Mouse (Mus musculus) MEL (cell line): ENCODE results near the gene Htr3b. TPM values are rescaled to one million over a fixed set of nuclear protein-coding genes. Genes with fewer than 3 reads are reported as not detected.

Experiments
- DNase-seq: peaks from one replicate; pipeline ENCODE4 v3.0.0; 2011; ENCODE audit warnings: low read depth, low spot score
- H3K27ac ChIP-seq: 2 replicates; pipeline ENCODE4 v1.5.1; 2012; ENCODE audit warnings: low read depth, mild to moderate bottlenecking, control low read depth, low read length, moderate library complexity; ENCODE audit not compliant: control insufficient read depth
- H3K27me3 ChIP-seq, 2 experiments: fragments of 150-350 bp in 1 of 2; sonication (generic) in 1 of 2; 2 replicates each; pipeline ENCODE4 v1.6.1; 2012; ENCODE audit warnings: low read length in 2 of 2, mild to moderate bottlenecking in 2 of 2, improper control_type of control experiment in 1 of 2, moderate library complexity in 1 of 2; ENCODE audit not compliant: insufficient read depth in 2 of 2, control insufficient read depth in 1 of 2
- H3K36me3 ChIP-seq, 2 experiments: 2 replicates each; pipeline ENCODE4 v1.6.1; 2012 to 2014; ENCODE audit warnings: low read length in 2 of 2, improper control_type of control experiment in 1 of 2, inconsistent platforms in 1 of 2, mild to moderate bottlenecking in 1 of 2; ENCODE audit not compliant: insufficient read depth in 2 of 2, control insufficient read depth in 1 of 2
- H3K4me1 ChIP-seq, 2 experiments: fragments of 150-350 bp in 1 of 2; sonication (generic) in 1 of 2; 2 replicates each; pipeline ENCODE4 v1.6.1; 2012; ENCODE audit warnings: low read length in 2 of 2, improper control_type of control experiment in 1 of 2, mild to moderate bottlenecking in 1 of 2; ENCODE audit not compliant: insufficient read depth in 2 of 2, control insufficient read depth in 1 of 2
- H3K4me3 ChIP-seq, 2 experiments: fragments of 150-350 bp in 1 of 2; sonication (generic) in 1 of 2; 2 replicates each; pipeline ENCODE4 v1.5.1; 2012; ENCODE audit warnings: low read depth in 2 of 2, low read length in 2 of 2, mild to moderate bottlenecking in 2 of 2, moderate library complexity in 2 of 2, control low read depth in 1 of 2, improper control_type of control experiment in 1 of 2; ENCODE audit not compliant: control insufficient read depth in 1 of 2, insufficient read depth in 1 of 2
- H3K79me2 ChIP-seq: 2 replicates; pipeline ENCODE4 v1.6.1; 2012; ENCODE audit warnings: mild to moderate bottlenecking, low read length, moderate library complexity; ENCODE audit not compliant: control insufficient read depth, poor library complexity, insufficient read depth
- H3K9ac ChIP-seq: 2 replicates; pipeline ENCODE4 v1.6.1; 2012; ENCODE audit warnings: low read depth, mild to moderate bottlenecking, control low read depth, low read length, moderate library complexity; ENCODE audit not compliant: control insufficient read depth, poor library complexity, severe bottlenecking
- H3K9me3 ChIP-seq: fragments of 150-350 bp; sonication (generic); replicated peaks from 2 replicates; pipeline ENCODE4 v1.6.1; 2012; ENCODE audit warnings: mild to moderate bottlenecking, low read length, improper control_type of control experiment, moderate library complexity; ENCODE audit not compliant: insufficient read depth
- CHD1 ChIP-seq: IDR thresholded peaks from 2 replicates; pipeline ENCODE4 v1.6.1; 2012; ENCODE audit warnings: low read depth, mild to moderate bottlenecking, inconsistent platforms, low read length, improper control_type of control experiment
- CHD2 ChIP-seq: IDR thresholded peaks from 2 replicates; pipeline ENCODE4 v1.6.1; 2011; ENCODE audit warnings: low read length, improper control_type of control experiment
- CTCF ChIP-seq, 3 experiments: IDR thresholded peaks in 2 of 3; conservative IDR thresholded peaks in 1 of 3; 2 replicates each; pipeline ENCODE4 v1.5.1; 2011 to 2012; ENCODE audit warnings: low read length in 3 of 3, low read depth in 2 of 3, mild to moderate bottlenecking in 2 of 3, improper control_type of control experiment in 1 of 3, inconsistent platforms in 1 of 3, mixed read lengths in 1 of 3, moderate library complexity in 1 of 3; ENCODE audit not compliant: control insufficient read depth in 1 of 3, insufficient read depth in 1 of 3, poor library complexity in 1 of 3, severe bottlenecking in 1 of 3
- E2F4 ChIP-seq: IDR thresholded peaks from 2 replicates; pipeline ENCODE4 v1.6.1; 2011; ENCODE audit warnings: low read depth, low read length, improper control_type of control experiment, borderline replicate concordance
- ELF1 ChIP-seq: IDR thresholded peaks from 2 replicates; pipeline ENCODE4 v1.6.1; 2014; ENCODE audit warnings: low read depth, mild to moderate bottlenecking, inconsistent platforms, low read length, improper control_type of control experiment, moderate library complexity
- EP300 ChIP-seq, 2 experiments: IDR thresholded peaks; 2 replicates each; pipeline ENCODE4 v1.6.1; 2011; ENCODE audit warnings: improper control_type of control experiment in 2 of 2, low read length in 2 of 2, low read depth in 1 of 2, mild to moderate bottlenecking in 1 of 2
- HCFC1 ChIP-seq: IDR thresholded peaks from 2 replicates; pipeline ENCODE4 v1.6.1; 2012; ENCODE audit warnings: low read depth, mild to moderate bottlenecking, inconsistent platforms, low read length, improper control_type of control experiment, moderate library complexity
- KAT2A ChIP-seq: conservative IDR thresholded peaks from 2 replicates; pipeline ENCODE4 v1.6.1; 2012; ENCODE audit warnings: low read depth, low read length, improper control_type of control experiment, inconsistent platforms
- MAZ ChIP-seq: IDR thresholded peaks from 2 replicates; pipeline ENCODE4 v1.6.1; 2012; ENCODE audit warnings: low read depth, mild to moderate bottlenecking, inconsistent platforms, low read length, improper control_type of control experiment
- MEF2A ChIP-seq: IDR thresholded peaks from 2 replicates; pipeline ENCODE4 v1.6.1; 2014; ENCODE audit warnings: low read depth, mild to moderate bottlenecking, inconsistent platforms, low read length, improper control_type of control experiment; ENCODE audit not compliant: poor library complexity, insufficient replicate concordance, severe bottlenecking; ENCODE audit errors: extremely low read depth
- MYB ChIP-seq: IDR thresholded peaks from 2 replicates; pipeline ENCODE4 v1.6.1; 2011; ENCODE audit warnings: mild to moderate bottlenecking, low read depth, low read length, improper control_type of control experiment
- NELFE ChIP-seq: IDR thresholded peaks from 2 replicates; pipeline ENCODE4 v1.6.1; 2011; ENCODE audit warnings: low read depth, low read length, improper control_type of control experiment
- POLR2A ChIP-seq, 2 experiments: IDR thresholded peaks; 2 replicates each; pipeline ENCODE4 v1.6.1; 2011 to 2012; ENCODE audit warnings: low read length in 2 of 2, mild to moderate bottlenecking in 2 of 2, control low read depth in 1 of 2, improper control_type of control experiment in 1 of 2, low read depth in 1 of 2, moderate library complexity in 1 of 2; ENCODE audit not compliant: control insufficient read depth in 1 of 2, insufficient read depth in 1 of 2, poor library complexity in 1 of 2
- POLR2AphosphoS2 ChIP-seq: IDR thresholded peaks from 2 replicates; pipeline ENCODE4 v1.6.1; 2011; ENCODE audit warnings: low read length, improper control_type of control experiment
- RAD21 ChIP-seq: IDR thresholded peaks from 2 replicates; pipeline ENCODE4 v1.6.1; 2011; ENCODE audit warnings: mild to moderate bottlenecking, low read depth, low read length, improper control_type of control experiment
- SMC3 ChIP-seq: IDR thresholded peaks from 2 replicates; pipeline ENCODE4 v1.6.1; 2011; ENCODE audit warnings: low read depth, low read length, improper control_type of control experiment
- TBP ChIP-seq: IDR thresholded peaks from 2 replicates; pipeline ENCODE4 v1.8.0; 2011; ENCODE audit warnings: low read depth, low read length, improper control_type of control experiment
- USF2 ChIP-seq, 2 experiments: IDR thresholded peaks; 2 replicates each; pipeline ENCODE4 v1.6.1; 2011 to 2012; ENCODE audit warnings: improper control_type of control experiment in 2 of 2, low read length in 2 of 2, borderline replicate concordance in 1 of 2, inconsistent platforms in 1 of 2, low read depth in 1 of 2, mild to moderate bottlenecking in 1 of 2; ENCODE audit not compliant: insufficient read depth in 1 of 2
- ZC3H11A ChIP-seq: IDR thresholded peaks from 2 replicates; pipeline ENCODE4 v1.6.1; 2012; ENCODE audit warnings: low read depth, mild to moderate bottlenecking, inconsistent platforms, low read length, improper control_type of control experiment
- ZKSCAN1 ChIP-seq: IDR thresholded peaks from 2 replicates; pipeline ENCODE4 v1.6.1; 2012; ENCODE audit warnings: low read depth, mild to moderate bottlenecking, inconsistent platforms, low read length, improper control_type of control experiment, moderate library complexity
- polyA plus RNA-seq, 2 experiments: library from polyadenylated mRNA; stranded (reverse) in 1 of 2; unstranded in 1 of 2; fragments of >175 nt in 1 of 2; fragments of >200 nt in 1 of 2; gene quantifications; 2 replicates each; pipeline versions ENCODE4 v1.2.1 to v1.2.4; 2012; ENCODE audit warnings: low replicate concordance in 2 of 2, low read depth in 1 of 2; ENCODE audit not compliant: insufficient read length in 2 of 2, insufficient read depth in 1 of 2, missing spikeins in 1 of 2
- total RNA-seq: library from RNA; depleted of rRNA; stranded (reverse); fragments of 300-350 nt; gene quantifications from 2 replicates; pipeline ENCODE4 v1.2.3, GENCODE M21; 2012; rRNA removed

Htr3b gene
- total and polyA plus RNA-seq, 3 experiments, result not detected

DNA sequence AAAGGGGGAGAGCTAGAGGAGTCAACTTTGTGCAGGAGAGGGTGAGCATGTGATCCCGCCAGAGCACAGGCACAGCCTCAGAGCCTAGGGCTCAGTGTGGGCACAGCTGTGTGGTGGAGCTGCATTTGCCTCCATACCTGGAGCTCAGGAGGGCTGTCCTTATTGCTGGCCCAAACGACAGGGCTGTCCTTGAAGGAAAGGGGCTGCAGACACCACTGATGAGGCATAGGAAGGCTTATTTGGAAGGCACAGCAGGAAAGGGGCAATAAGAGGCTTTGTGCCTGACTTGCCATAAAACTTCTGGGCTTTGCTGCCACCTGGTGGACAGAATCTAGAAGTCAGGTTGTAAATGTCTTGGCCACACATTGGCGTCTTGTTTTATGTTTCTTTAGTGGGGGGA, 70.8 kb downstream of the Htr3b start:
- H3K4me1 ChIP-seq, result no peaks in the 10 kb centered on the region
- no peak overlapping the region for H3K4me3 ChIP-seq
- no peak overlapping the region for H3K27ac ChIP-seq
- H3K9me3 ChIP-seq, result no peaks in the 10 kb centered on the region
- DNase-seq, result peak; percentile 81
- H3K27me3 ChIP-seq, result peaks cover 0 to 1% of the 10 kb centered on the region in 2 experiments; a peak in 1 of 4 replicates
- no peaks in the 10 kb centered on the region for H3K36me3 ChIP-seq
- TF ChIP-seq HCFC1, result no peak
- TF ChIP-seq CHD1, result no peak
- TF ChIP-seq CTCF (IDR thresholded peaks at IDR 0.05 in 2 of 3, conservative IDR thresholded peaks at IDR 0.05 in 1 of 3; ENCODE audit: control insufficient read depth in 1 of 3, insufficient read depth in 1 of 3, low read depth in 2 of 3, low read length in 3 of 3, poor library complexity in 1 of 3, severe bottlenecking in 1 of 3), result peak; percentile 64 to 76 (median 72)
- TF ChIP-seq POLR2AphosphoS2, result no peak
- TF ChIP-seq RAD21, result peak; percentile 78
- no peak for TF ChIP-seq MYB
- no peak for TF ChIP-seq MAZ
- peak; percentile 89 for TF ChIP-seq SMC3
- no peak for TF ChIP-seq ZKSCAN1
- no peak for TF ChIP-seq NELFE
- TF ChIP-seq ZC3H11A, result peak; percentile 75
- TF ChIP-seq EP300 (IDR thresholded peaks at IDR 0.05; ENCODE audit: low read depth in 1 of 2, low read length in 2 of 2), result no peak
- TF ChIP-seq POLR2A (IDR thresholded peaks at IDR 0.05; ENCODE audit: control insufficient read depth in 1 of 2, insufficient read depth in 1 of 2, low read depth in 1 of 2, low read length in 2 of 2, poor library complexity in 1 of 2), result no peak
- TF ChIP-seq KAT2A, result no peak
- TF ChIP-seq E2F4, result no peak
- TF ChIP-seq CHD2, result no peak
- no peak for TF ChIP-seq TBP
- no peaks in the 10 kb centered on the region for H3K79me2 ChIP-seq
- H3K9ac ChIP-seq, result no peak overlapping the region

DNA sequence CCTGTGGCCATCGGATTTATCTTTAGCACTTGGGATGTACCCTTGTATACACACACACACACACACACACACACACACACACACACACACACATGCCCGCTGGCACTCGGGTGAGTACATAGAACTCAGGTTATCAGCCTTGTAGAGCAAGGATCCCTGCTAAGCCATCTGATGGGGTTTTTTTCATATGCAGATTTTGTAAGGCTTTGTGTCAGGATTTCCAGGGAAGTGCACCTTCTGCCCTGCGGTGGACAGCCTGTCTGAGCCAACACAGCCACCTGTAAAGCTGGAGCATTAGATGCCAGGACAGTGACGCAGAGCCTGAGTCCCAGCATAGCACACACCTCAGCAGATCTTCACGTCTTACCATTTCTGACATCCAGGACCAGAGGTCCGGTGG, 75.7 kb downstream of the Htr3b start:
- H3K9ac ChIP-seq, result no peak overlapping the region
- no peaks in the 10 kb centered on the region for H3K4me1 ChIP-seq
- no peaks in the 10 kb centered on the region for H3K36me3 ChIP-seq
- H3K27ac ChIP-seq, result no peak overlapping the region
- no peak for DNase-seq
- TF ChIP-seq TBP (no peak), USF2 (IDR thresholded peaks at IDR 0.05; ENCODE audit: borderline replicate concordance in 1 of 2, insufficient read depth in 1 of 2, low read depth in 1 of 2, low read length in 2 of 2) (no peak), E2F4 (no peak), ELF1 (no peak), MEF2A (no peak), MAZ (no peak)
- TF ChIP-seq, all 39 proteins: peak for 0
- Histone ChIP-seq H3K79me2 (no peaks in the 10 kb centered on the region), H3K4me3 (no peak overlapping the region), H3K27me3 (peaks cover 0 to 3% of the 10 kb centered on the region in 2 experiments; a peak in 1 of 4 replicates), H3K9me3 (no peaks in the 10 kb centered on the region)

Other genes with a start within 250 kb of the Htr3b start
- gene Zbtb16, start 128.8 kb downstream of the Htr3b start, total RNA-seq, result 0.04 and 0.07 TPM in 2 replicates
- gene Zbtb16, start 128.8 kb downstream of the Htr3b start, polyA plus RNA-seq, result under 1 TPM in 1 of 2 experiments, not detected in 1; 0.72 TPM
- gene Htr3a, start 53.9 kb downstream of the Htr3b start, total RNA-seq, result not detected in 2 replicates
- not detected for gene Htr3a, start 53.9 kb downstream of the Htr3b start, polyA plus RNA-seq
- 5.0 and 5.2 TPM in 2 replicates for gene Usp28, start 20.4 kb upstream of the Htr3b start, total RNA-seq
- gene Usp28, start 20.4 kb upstream of the Htr3b start, polyA plus RNA-seq, result 10 to 100 TPM in 1 of 2 experiments, not detected in 1; 14.2 TPM
- 26.5 and 28.8 TPM in 2 replicates for gene Zw10, start 90.6 kb upstream of the Htr3b start, total RNA-seq
- gene Zw10, start 90.6 kb upstream of the Htr3b start, polyA plus RNA-seq, result 10 to 100 TPM in 1 of 2 experiments, not detected in 1; 31.0 TPM
- gene Tmprss5, start 116.3 kb upstream of the Htr3b start, total RNA-seq, result not detected in 2 replicates
- not detected for gene Tmprss5, start 116.3 kb upstream of the Htr3b start, polyA plus RNA-seq